Mouse (Mus musculus) liver, embryonic 13.5 days (tissue): ENCODE results near the gene Glce. TPM values are rescaled to one million over a fixed set of nuclear protein-coding genes. Genes with fewer than 3 reads are reported as not detected.

ENCODE experiments used
- ATAC-seq: fragments of 200-750 bp; cut with Nextera tagmentation; 2 replicates; pipeline ENCODE4 v1.8.0; 2017; ENCODE audit warnings: low read depth, mild to moderate bottlenecking, moderate number of reproducible peaks, moderate library complexity
- DNase-seq: peaks from one replicate; pipeline ENCODE4 v3.0.0; 2022
- H3K27ac ChIP-seq: fragments of 300-500 bp; sonication (generic); 2 replicates; pipeline ENCODE4 v1.5.1; 2015; ENCODE audit warnings: moderate library complexity, mild to moderate bottlenecking, inconsistent platforms
- H3K27me3 ChIP-seq: fragments of 300-500 bp; sonication (generic); 2 replicates; pipeline ENCODE4 v1.6.1; 2015; ENCODE audit warnings: mild to moderate bottlenecking, inconsistent platforms
- H3K36me3 ChIP-seq: fragments of 300-500 bp; sonication (generic); 2 replicates; pipeline ENCODE4 v1.6.1; 2015; ENCODE audit warnings: mild to moderate bottlenecking, inconsistent platforms
- H3K4me1 ChIP-seq: fragments of 300-500 bp; sonication (generic); replicated peaks from 2 replicates; pipeline ENCODE4 v1.6.1; 2015; ENCODE audit warnings: inconsistent platforms
- H3K4me2 ChIP-seq: fragments of 300-500 bp; sonication (generic); 2 replicates; pipeline ENCODE4 v1.6.1; 2015; ENCODE audit warnings: inconsistent platforms, mild to moderate bottlenecking, moderate library complexity
- H3K4me3 ChIP-seq: fragments of 300-500 bp; sonication (generic); replicated peaks from 2 replicates; pipeline ENCODE4 v1.5.1; 2015; ENCODE audit warnings: mild to moderate bottlenecking, inconsistent platforms
- H3K9ac ChIP-seq: fragments of 300-500 bp; sonication (generic); 2 replicates; pipeline ENCODE4 v1.6.1; 2015; ENCODE audit warnings: mild to moderate bottlenecking, inconsistent platforms
- H3K9me3 ChIP-seq: fragments of 300-500 bp; sonication (generic); replicated peaks from 2 replicates; pipeline ENCODE4 v1.6.1; 2016; ENCODE audit warnings: inconsistent platforms
- WGBS: fragments of 180-500 bp; shearing (Covaris S2); methylation state at CpG from one replicate; pipeline ENCODE4 v1.1.7; 2015; ENCODE audit not compliant: insufficient replicate concordance; 5-methylcytosine and 5-hydroxymethylcytosine counted together
- polyA plus RNA-seq: library from polyadenylated mRNA; unstranded; fragments of >200 nt; fragmentation: Nextera tagmentation; extraction: Ambion mirVana; gene quantifications from 2 replicates; pipeline ENCODE4 v1.2.1, GENCODE M21; 2015

Gene Glce
- polyA plus RNA-seq, 1 experiment from 2014 or later = 5.3 TPM

DNA sequence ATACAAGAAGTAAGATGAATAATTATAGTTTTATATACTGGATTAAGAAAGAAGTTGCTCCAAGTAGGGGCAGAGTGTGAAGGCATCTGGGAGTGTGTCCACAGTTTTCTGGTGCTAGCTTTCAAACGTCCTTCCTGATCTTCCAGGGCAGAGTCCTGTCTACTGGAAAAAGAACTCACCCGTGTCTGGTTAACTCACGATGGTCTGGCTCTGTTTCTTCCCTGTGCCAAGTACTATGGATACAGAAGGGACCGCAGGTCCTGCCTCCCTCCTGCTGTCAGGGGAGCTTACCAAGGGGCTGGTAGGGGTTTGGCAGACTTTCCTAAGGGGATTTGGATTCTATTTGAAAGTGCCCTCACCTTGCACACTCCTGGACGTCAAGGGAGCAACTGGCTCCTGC, 97.4 kb downstream of the Glce start:
- WGBS = 31% methylated on average over 5 of the region's 5 CpGs
- H3K4me3 ChIP-seq = no peak overlapping the region
- H3K9me3 ChIP-seq = no peaks in the 10 kb centered on the region
- H3K27ac ChIP-seq = no peak overlapping the region
- H3K9ac ChIP-seq = no peak overlapping the region
- ATAC-seq (no peak), DNase-seq (no peak)
- no peaks in the 10 kb centered on the region for H3K36me3 ChIP-seq
- no peak overlapping the region for H3K4me2 ChIP-seq
- peaks cover 50% of the 10 kb centered on the region for H3K27me3 ChIP-seq
- peaks cover 11% of the 10 kb centered on the region for H3K4me1 ChIP-seq

- H3K36me3 ChIP-seq = no peaks in the 10 kb centered on the region
- H3K27ac ChIP-seq = no peak overlapping the region
- ATAC-seq = no peak
- no peak overlapping the region for H3K4me2 ChIP-seq
- no peak overlapping the region for H3K9ac ChIP-seq
- no peak overlapping the region for H3K4me3 ChIP-seq
- H3K27me3 ChIP-seq = peaks cover 47% of the 10 kb centered on the region
- no peak for DNase-seq
- 27% methylated on average over 4 of the region's 4 CpGs for WGBS
- H3K9me3 ChIP-seq = no peaks in the 10 kb centered on the region
- peaks cover 11% of the 10 kb centered on the region for H3K4me1 ChIP-seq
Observed at GRCm38 (mm10) chr9:62023879-62024278, 98.6 kb downstream of the Glce start.

- Histone ChIP-seq H3K9me3 (no peaks in the 10 kb centered on the region), H3K9ac (no peak overlapping the region), H3K4me2 (no peak overlapping the region), H3K4me3 (no peak overlapping the region), H3K27ac (no peak overlapping the region), H3K4me1 (peaks cover 11% of the 10 kb centered on the region), H3K36me3 (no peaks in the 10 kb centered on the region), H3K27me3 (peaks cover 40% of the 10 kb centered on the region)
- 55% methylated on average over 6 of the region's 6 CpGs for WGBS
- DNase-seq = no peak
- ATAC-seq = no peak
Observed at GRCm38 (mm10) chr9:62022961-62023680, 99.3 kb downstream of the Glce start.

DNA sequence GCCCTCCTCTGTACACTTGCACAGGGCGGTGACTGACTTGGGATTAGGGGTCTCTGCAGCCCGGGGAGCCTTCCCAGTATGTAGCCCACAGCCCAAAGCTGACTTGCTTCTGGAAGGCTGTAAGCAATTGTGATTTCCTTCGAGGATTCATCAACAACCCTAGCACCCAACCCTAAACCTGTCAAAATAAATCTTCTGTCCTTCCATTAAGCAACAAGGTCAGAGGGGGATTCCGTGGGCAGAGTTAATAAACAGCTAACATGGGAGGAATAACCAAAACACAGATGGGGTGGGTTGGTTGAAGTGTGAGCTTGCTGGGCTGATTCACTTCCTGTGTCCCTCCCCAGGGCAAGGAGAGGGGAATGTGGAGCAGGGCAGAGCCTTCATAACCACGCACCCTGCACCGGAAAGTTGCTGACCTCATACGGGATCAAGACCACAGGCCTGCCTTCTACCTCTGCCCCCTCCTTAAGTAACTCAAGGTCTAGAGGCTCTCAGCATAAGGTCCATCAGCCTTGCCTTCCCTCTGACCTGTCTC, 100.8 kb downstream of the Glce start:
- H3K27ac ChIP-seq = no peak overlapping the region
- no peaks in the 10 kb centered on the region for H3K36me3 ChIP-seq
- no peak overlapping the region for H3K4me3 ChIP-seq
- H3K27me3 ChIP-seq = peaks cover 28% of the 10 kb centered on the region
- H3K4me2 ChIP-seq = no peak overlapping the region
- ATAC-seq = no peak
- no peak for DNase-seq
- H3K4me1 ChIP-seq = peaks cover 6% of the 10 kb centered on the region; the same call in 1 of the 2 replicates
- no peaks in the 10 kb centered on the region for H3K9me3 ChIP-seq
- no peak overlapping the region for H3K9ac ChIP-seq
- WGBS = 38% methylated on average over 7 of the region's 7 CpGs

DNA sequence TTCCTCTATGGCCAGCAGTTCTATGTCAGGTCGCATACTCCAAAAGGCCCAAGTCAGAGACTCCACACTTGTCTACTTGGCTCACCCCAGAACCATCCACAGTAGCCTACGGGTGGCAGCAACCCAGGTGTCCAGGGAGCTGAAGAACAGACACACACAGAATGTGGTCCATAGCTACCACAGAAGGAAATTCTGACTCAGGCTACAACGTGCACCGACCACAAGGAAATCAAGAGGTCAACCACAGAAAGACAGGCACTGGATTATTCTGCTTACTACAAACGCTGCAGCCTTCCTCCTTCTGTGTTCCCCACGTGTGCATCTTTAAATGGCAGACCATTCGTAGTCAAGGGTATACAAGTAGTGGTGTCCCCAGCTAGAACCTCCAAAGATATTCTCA, 102.2 kb downstream of the Glce start:
- WGBS = 20% methylated on average over 7 of the region's 7 CpGs

GRCm38 (mm10) chr9:62018229-62019093, 104.0 kb downstream of the Glce start:
- Histone ChIP-seq H3K9me3 (no peaks in the 10 kb centered on the region), H3K4me2 (no peak overlapping the region), H3K27me3 (no peaks in the 10 kb centered on the region), H3K27ac (no peak overlapping the region), H3K4me1 (no peaks in the 10 kb centered on the region), H3K36me3 (no peaks in the 10 kb centered on the region), H3K4me3 (no peak overlapping the region), H3K9ac (no peak overlapping the region)
- DNase-seq (no peak), ATAC-seq (no peak)
- 41% methylated on average over 14 of the region's 14 CpGs for WGBS

More for the DNA sequence above, 102.2 kb downstream of the Glce start:
- Histone ChIP-seq H3K36me3 (no peaks in the 10 kb centered on the region), H3K4me3 (no peak overlapping the region), H3K27ac (no peak overlapping the region), H3K9me3 (no peaks in the 10 kb centered on the region), H3K27me3 (peaks cover 14% of the 10 kb centered on the region), H3K4me2 (no peak overlapping the region), H3K9ac (no peak overlapping the region), H3K4me1 (no peaks in the 10 kb centered on the region)
- ATAC-seq = no peak
- DNase-seq = no peak

GRCm38 (mm10) chr9:62017329-62017728, 105.1 kb downstream of the Glce start:
- Histone ChIP-seq H3K4me3 (no peak overlapping the region), H3K9ac (no peak overlapping the region), H3K4me1 (no peaks in the 10 kb centered on the region), H3K27ac (no peak overlapping the region), H3K9me3 (no peaks in the 10 kb centered on the region), H3K36me3 (no peaks in the 10 kb centered on the region), H3K27me3 (no peaks in the 10 kb centered on the region), H3K4me2 (no peak overlapping the region)
- no peak for ATAC-seq
- 58% methylated on average over 6 of the region's 6 CpGs for WGBS
- no peak for DNase-seq

- H3K4me2 ChIP-seq = no peak overlapping the region
- H3K36me3 ChIP-seq = no peaks in the 10 kb centered on the region
- WGBS = 44% methylated on average over 3 of the region's 3 CpGs
- no peaks in the 10 kb centered on the region for H3K9me3 ChIP-seq
- no peaks in the 10 kb centered on the region for H3K27me3 ChIP-seq
- ATAC-seq (no peak), DNase-seq (no peak)
- no peak overlapping the region for H3K9ac ChIP-seq
- H3K4me1 ChIP-seq = no peaks in the 10 kb centered on the region
- no peak overlapping the region for H3K27ac ChIP-seq
- H3K4me3 ChIP-seq = no peak overlapping the region
Observed at GRCm38 (mm10) chr9:62015504-62015903, 107.0 kb downstream of the Glce start.

- ATAC-seq = no peak
- Histone ChIP-seq H3K27ac (no peak overlapping the region), H3K9ac (no peak overlapping the region), H3K4me3 (no peak overlapping the region), H3K4me2 (no peak overlapping the region), H3K4me1 (no peaks in the 10 kb centered on the region), H3K36me3 (no peaks in the 10 kb centered on the region), H3K9me3 (no peaks in the 10 kb centered on the region), H3K27me3 (peaks cover 3% of the 10 kb centered on the region; the same call in 1 of the 2 replicates)
- no peak for DNase-seq
- 49% methylated on average over 12 of the region's 12 CpGs for WGBS
Observed at GRCm38 (mm10) chr9:62013316-62014097, 108.9 kb downstream of the Glce start.

GRCm38 (mm10) chr9:62008360-62008759, 114.1 kb downstream of the Glce start:
- H3K9me3 ChIP-seq = no peaks in the 10 kb centered on the region
- 54% methylated on average over 5 of the region's 5 CpGs for WGBS
- no peaks in the 10 kb centered on the region; the same call in 1 of the 2 replicates for H3K4me1 ChIP-seq
- H3K36me3 ChIP-seq = no peaks in the 10 kb centered on the region
- ATAC-seq (no peak), DNase-seq (no peak)
- H3K27me3 ChIP-seq = peaks cover 3% of the 10 kb centered on the region; the same call in 1 of the 2 replicates
- no peak overlapping the region for H3K9ac ChIP-seq
- H3K4me2 ChIP-seq = no peak overlapping the region
- no peak overlapping the region for H3K27ac ChIP-seq
- H3K4me3 ChIP-seq = no peak overlapping the region
